Mouse (Mus musculus): ENCODE data around the gene Serping1.

DNA sequence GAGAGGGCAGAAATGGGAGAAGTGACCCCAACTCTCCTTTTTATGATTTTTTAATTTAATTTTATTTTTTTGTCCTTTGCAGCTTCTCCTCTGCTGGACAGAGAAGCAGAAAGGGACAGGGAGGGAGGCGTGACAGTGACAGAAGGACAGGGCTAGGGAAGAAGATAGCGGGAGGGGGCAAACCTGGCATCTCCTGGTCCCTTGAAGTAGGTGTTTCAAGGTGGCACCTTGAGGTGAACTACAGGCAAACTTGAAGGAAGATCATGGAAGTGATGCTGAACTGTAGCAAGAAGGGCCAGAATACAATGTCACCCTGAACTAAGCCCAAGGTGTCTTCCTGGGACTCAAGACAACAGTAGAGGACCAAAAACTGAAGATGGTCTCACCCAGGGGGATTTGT lies 40.3 kb downstream of the Serping1 start:
- no peak for TF ChIP-seq POLR2A (IDR thresholded peaks at IDR 0.05; ENCODE audit: borderline replicate concordance, extremely low read depth, insufficient read depth, insufficient read length, poor library complexity, severe bottlenecking)
- no peak for TF ChIP-seq CTCF (IDR thresholded peaks at IDR 0.05; ENCODE audit: borderline replicate concordance, extremely low read depth, insufficient read depth, insufficient read length)

Measured in brain, embryonic 14.5 days (tissue).